Mouse (Mus musculus) layer of hippocampus, postnatal 10 days (tissue): ENCODE measurements around the gene Kcnmb3. TPM values are rescaled to one million over a fixed set of nuclear protein-coding genes. Genes with fewer than 3 reads are reported as not detected.

ENCODE experiments used
- DNase-seq, 2 experiments: peaks; one replicate each; pipeline ENCODE4 v3.0.0; 2021; ENCODE audit warnings: low spot score in 2 of 2
- total RNA-seq, 2 experiments: library from RNA; stranded (reverse); gene quantifications; 2 replicates each; pipeline ENCODE4 v1.2.3; 2021

The Kcnmb3 gene
- total RNA-seq, 2 experiments from 2014 or later = 0.69 to 0.76 TPM

- DNase-seq = no peak
Observed at GRCm38 (mm10) chr3:32495088-32495770, 3.2 kb upstream of the Kcnmb3 start.

GRCm38 (mm10) chr3:32494387-32495087 lies 2.5 kb upstream of the Kcnmb3 start:
- DNase-seq = no peak

- no peak for DNase-seq
Observed at GRCm38 (mm10) chr3:32490928-32491315, 1.1 kb downstream of the Kcnmb3 start.

DNA sequence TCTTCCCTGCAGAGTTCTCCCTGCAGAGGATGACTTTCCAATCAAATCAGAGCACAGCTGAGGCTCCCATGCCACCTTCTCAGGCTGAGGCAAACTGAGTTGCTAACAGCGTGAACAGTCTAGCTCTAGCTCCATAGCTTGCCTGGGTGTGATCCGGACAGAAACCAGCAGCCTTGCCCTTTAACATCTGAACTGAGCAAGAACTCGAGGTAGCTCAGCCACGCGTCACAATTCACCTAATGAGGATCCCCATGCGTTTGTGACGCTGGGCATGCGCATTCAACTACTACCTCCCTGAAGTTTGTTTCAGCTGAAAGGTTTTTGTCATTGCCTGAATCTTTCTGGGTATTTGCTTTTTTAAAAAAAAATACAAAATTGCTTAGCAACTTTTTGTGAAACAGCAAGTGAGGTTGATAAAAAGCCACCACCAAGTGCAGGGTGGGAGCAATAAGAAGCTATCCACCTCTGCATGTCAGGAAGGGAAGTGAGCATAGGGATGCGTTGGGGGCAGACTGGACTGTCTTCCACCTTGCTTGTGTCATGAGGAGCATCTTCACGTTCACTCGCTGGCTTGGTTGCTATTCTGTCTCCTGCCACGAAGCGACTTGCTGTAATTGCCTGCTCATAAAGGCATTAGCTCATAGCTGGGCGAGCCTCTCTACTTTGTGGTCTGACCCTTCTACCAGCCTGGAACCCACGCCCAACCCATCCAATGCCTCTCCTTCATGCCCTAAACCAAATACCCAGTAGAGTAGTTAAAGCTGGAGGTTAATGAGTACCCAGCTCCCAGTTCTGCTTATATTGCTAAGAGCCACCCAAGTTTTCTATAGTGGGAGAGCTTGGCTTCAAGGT lies 1.7 kb downstream of the Kcnmb3 start:
- DNase-seq = no peak

GRCm38 (mm10) chr3:32488172-32488571 lies 3.9 kb downstream of the Kcnmb3 start:
- DNase-seq = no peak

GRCm38 (mm10) chr3:32486543-32486942 lies 5.5 kb downstream of the Kcnmb3 start:
- DNase-seq = no peak

GRCm38 (mm10) chr3:32483035-32483434 lies 9.0 kb downstream of the Kcnmb3 start:
- no peak for DNase-seq

GRCm38 (mm10) chr3:32479961-32480360 lies 12.1 kb downstream of the Kcnmb3 start:
- no peak for DNase-seq

DNA sequence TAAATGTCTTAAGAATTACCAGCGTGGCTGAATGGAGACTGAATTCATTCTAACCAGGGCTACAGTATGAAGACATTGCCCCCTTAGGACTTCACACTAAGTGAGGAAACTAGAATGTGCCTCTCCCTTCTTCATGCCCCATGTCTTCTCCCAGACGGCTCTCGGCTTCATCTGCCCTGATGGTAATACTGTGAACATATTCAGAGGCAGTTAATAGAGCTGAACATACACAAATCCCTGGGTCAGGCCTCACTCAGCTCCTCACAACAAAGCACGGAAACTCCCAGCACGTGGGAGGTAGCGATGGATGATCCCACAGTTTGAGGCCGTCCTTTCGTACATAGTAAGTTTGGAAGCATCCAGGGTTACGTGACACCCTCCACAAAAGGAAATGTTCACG lies 18.8 kb downstream of the Kcnmb3 start:
- DNase-seq = no peak

- no peak for DNase-seq
Observed at GRCm38 (mm10) chr3:32472191-32472900, 19.7 kb downstream of the Kcnmb3 start.

DNA sequence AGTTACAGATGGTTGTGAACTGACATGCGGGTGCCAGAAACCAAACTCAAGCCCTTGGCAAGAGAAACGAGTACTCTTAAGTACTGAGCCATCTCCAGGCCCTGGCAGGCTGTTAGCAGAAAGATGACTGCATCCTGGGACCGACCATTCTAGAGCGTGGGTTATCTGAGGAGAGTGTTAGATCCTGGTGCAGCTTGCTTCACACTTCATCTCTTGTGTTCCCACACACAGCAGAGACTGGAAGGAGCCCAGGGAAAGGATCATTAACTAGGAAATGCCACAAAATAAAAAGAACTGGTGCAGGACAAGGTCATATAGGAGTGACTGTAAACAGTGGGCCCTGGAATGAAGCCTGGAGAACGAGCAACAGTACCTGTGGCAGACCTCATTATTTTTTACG lies 20.9 kb downstream of the Kcnmb3 start:
- DNase-seq = peak in 1 of 2 experiments; percentile 24

GRCm38 (mm10) chr3:32470449-32470848 lies 21.6 kb downstream of the Kcnmb3 start:
- no peak for DNase-seq

GRCm38 (mm10) chr3:32468411-32468810 lies 23.6 kb downstream of the Kcnmb3 start:
- DNase-seq = no peak

DNA sequence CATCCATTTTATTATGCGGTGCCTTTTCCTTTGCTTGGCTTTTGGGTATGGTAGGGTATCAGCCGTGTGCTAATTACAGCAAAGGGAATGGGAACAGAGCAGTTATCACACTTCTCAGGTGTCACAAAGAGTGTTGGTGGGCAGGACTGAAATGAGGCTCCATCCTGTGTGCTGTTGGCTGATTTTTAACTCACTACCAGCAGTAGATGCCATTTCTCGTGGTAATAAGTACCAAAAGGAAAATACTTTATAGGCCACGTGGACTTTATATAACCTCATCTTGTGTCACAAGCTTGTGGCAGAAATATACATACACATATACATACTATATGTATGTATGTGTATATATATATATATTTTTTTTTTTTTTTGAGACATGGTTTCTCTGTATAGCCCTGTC lies 24.7 kb downstream of the Kcnmb3 start:
- no peak for DNase-seq

GRCm38 (mm10) chr3:32459777-32460176 lies 32.3 kb downstream of the Kcnmb3 start:
- peak; percentile 60 for DNase-seq

DNA sequence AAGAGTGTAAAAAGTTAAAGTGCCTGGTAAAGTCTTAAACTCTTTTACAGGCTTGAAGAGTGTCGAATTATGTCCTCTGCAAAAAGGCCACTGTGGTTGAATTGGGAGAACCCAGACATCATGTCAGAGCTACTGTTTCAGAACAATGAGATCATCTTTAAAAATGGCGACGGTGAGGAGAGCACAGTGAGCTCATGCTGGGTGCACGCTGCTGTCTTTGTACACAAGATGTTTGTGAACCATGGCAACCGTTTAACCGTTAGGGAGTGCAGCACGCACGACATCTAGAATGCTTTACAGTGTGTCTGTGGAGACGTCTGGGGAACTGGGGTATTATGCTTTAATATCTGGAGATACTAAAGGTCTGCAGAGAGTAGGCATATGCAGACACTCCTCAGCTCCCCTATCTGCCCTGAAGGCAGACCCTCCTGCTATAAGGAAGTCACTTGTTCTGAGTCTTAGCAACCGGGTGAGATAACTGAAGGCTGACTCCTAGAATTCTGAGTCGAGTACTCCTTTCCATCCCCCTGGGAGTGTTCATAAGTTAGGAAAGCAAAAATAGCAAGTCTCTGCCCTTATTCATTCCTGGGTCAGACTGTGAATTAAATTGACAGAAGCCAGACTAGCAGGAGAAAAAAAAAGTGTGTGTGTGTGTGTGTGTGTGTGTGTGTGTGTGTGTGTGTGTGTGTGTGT lies 37.6 kb downstream of the Kcnmb3 start:
- no peak for DNase-seq

DNA sequence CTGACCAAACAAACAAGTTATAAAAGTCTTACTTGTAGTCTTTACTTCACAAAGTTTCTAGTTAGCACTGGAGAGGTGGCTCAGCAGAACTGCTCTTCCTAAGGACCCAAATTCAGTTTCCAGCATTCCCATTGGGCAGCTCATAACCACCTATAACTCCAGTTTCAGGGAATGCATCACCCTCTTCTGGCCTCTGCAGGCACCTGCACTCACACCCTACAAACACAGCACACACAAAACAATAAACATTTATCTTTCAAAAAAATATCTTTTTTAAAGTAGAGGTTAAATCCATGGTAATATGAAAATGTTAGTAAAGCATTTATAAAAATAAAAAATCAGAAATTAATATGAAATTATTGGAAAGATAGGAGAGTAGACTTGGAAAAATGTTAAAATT lies 50.3 kb downstream of the Kcnmb3 start:
- DNase-seq = no peak

DNA sequence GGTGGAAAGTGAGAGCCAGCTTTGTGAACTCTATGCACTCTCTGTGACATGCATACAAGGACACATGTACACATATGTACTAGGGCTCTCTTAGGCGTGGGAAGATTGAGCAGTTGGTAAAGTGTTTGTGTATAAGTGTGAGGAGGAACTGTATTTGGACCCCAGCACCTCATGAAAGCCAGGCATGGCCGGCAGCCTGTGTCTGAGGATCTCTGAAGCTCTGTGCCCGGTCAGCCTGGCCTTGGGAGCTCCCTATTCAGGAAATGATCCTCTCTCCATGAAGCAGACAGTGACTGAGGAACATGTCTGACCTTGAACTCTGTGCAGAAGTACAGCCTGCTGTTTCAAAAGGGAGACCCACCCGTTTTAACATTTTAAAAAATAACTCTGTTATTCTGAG lies 53.3 kb downstream of the Kcnmb3 start:
- DNase-seq = no peak

GRCm38 (mm10) chr3:32437820-32438219 lies 54.2 kb downstream of the Kcnmb3 start:
- DNase-seq = no peak

- no peak for DNase-seq
Observed at GRCm38 (mm10) chr3:32437297-32437696, 54.7 kb downstream of the Kcnmb3 start.

GRCm38 (mm10) chr3:32436101-32436500 lies 55.9 kb downstream of the Kcnmb3 start:
- no peak for DNase-seq
